Mouse (Mus musculus) embryonic fibroblast, embryonic 13.5 days (primary cell): Measurements from ENCODE around the gene Chn2.

ENCODE experiments used
- CTCF ChIP-seq: IDR thresholded peaks from 2 replicates; pipeline ENCODE4 v1.5.1; 2011; ENCODE audit warnings: mild to moderate bottlenecking, control low read depth, low read length, moderate library complexity, borderline replicate concordance; ENCODE audit not compliant: insufficient read depth
- POLR2A ChIP-seq: IDR thresholded peaks from 2 replicates; pipeline ENCODE4 v1.6.1; 2011; ENCODE audit warnings: low read depth, mild to moderate bottlenecking, control low read depth, low read length, moderate library complexity

- TF ChIP-seq CTCF (no peak), POLR2A (no peak)
Observed at GRCm38 (mm10) chr6:54165246-54165645, 125.9 kb downstream of the Chn2 start.
